Mouse (Mus musculus) CH12.LX (cell line): ENCODE measurements around the gene Dhx16. TPM values are rescaled to one million over a fixed set of nuclear protein-coding genes. Genes with fewer than 3 reads are reported as not detected.

ENCODE experiments used
- DNase-seq: peaks from one replicate; pipeline ENCODE4 v3.0.0-alpha.2; 2013; ENCODE audit errors: extremely low read depth
- H3K27ac ChIP-seq: 2 replicates; pipeline ENCODE4 v1.5.1; 2012; ENCODE audit warnings: low read depth, mild to moderate bottlenecking, control low read depth, moderate library complexity; ENCODE audit not compliant: insufficient read depth
- H3K27me3 ChIP-seq: replicated peaks from 2 replicates; pipeline ENCODE3; 2012; ENCODE audit warnings: inconsistent platforms
- H3K36me3 ChIP-seq, 2 experiments: replicated peaks in 1 of 2; 2 replicates each; pipeline versions ENCODE3 to v1.6.1; 2012; ENCODE audit warnings: inconsistent platforms in 1 of 2, low read length in 1 of 2, mild to moderate bottlenecking in 1 of 2, mixed read lengths in 1 of 2, moderate library complexity in 1 of 2; ENCODE audit not compliant: control insufficient read depth in 1 of 2, insufficient read depth in 1 of 2
- H3K4me1 ChIP-seq, 2 experiments: 2 replicates each; pipeline ENCODE4 v1.6.1; 2012; ENCODE audit warnings: inconsistent platforms in 1 of 2, moderate library complexity in 1 of 2; ENCODE audit not compliant: insufficient read depth in 2 of 2, control insufficient read depth in 1 of 2
- H3K4me2 ChIP-seq: 2 replicates; pipeline ENCODE4 v1.6.1; 2012; ENCODE audit warnings: low read depth, mild to moderate bottlenecking, control low read depth; ENCODE audit not compliant: poor library complexity, insufficient read depth, severe bottlenecking
- H3K4me3 ChIP-seq, 3 experiments: fragments of 150-350 bp in 1 of 3; sonication (generic) in 1 of 3; replicated peaks in 1 of 3; 2 replicates each; pipeline versions ENCODE3 to v1.5.1; 2011 to 2012; ENCODE audit warnings: low read depth in 2 of 3, low read length in 2 of 3, mild to moderate bottlenecking in 2 of 3, moderate library complexity in 2 of 3, control low read depth in 1 of 3, improper control_type of control experiment in 1 of 3, inconsistent platforms in 1 of 3, mixed read lengths in 1 of 3; ENCODE audit not compliant: poor library complexity in 1 of 3
- H3K79me2 ChIP-seq: replicated peaks from 2 replicates; pipeline ENCODE4 v1.6.1; 2012; ENCODE audit warnings: mild to moderate bottlenecking, moderate library complexity; ENCODE audit not compliant: control insufficient read depth, poor library complexity, insufficient read depth, severe bottlenecking; ENCODE audit errors: extremely low read depth
- H3K9ac ChIP-seq: 2 replicates; pipeline ENCODE4 v1.6.1; 2012; ENCODE audit warnings: low read depth, mild to moderate bottlenecking, control low read depth, moderate library complexity; ENCODE audit not compliant: insufficient read depth
- H3K9me3 ChIP-seq: replicated peaks from 2 replicates; pipeline ENCODE3; 2012; ENCODE audit warnings: low read length, inconsistent platforms, mixed read lengths
- BHLHE40 ChIP-seq: IDR thresholded peaks from 2 replicates; pipeline ENCODE4 v1.6.1; 2011; ENCODE audit warnings: mild to moderate bottlenecking, low read depth, low read length, improper control_type of control experiment
- CHD1 ChIP-seq: IDR thresholded peaks from 2 replicates; pipeline ENCODE4 v1.6.1; 2012; ENCODE audit warnings: low read depth, low read length, improper control_type of control experiment, inconsistent platforms
- CHD2 ChIP-seq: IDR thresholded peaks from 2 replicates; pipeline ENCODE4 v1.6.1; 2011; ENCODE audit warnings: low read length, improper control_type of control experiment
- CTCF ChIP-seq, 2 experiments: IDR thresholded peaks in 1 of 2; conservative IDR thresholded peaks in 1 of 2; 2 replicates each; pipeline ENCODE4 v1.5.1; 2011 to 2012; ENCODE audit warnings: low read depth in 2 of 2, low read length in 2 of 2, improper control_type of control experiment in 1 of 2, inconsistent platforms in 1 of 2, mild to moderate bottlenecking in 1 of 2, moderate library complexity in 1 of 2
- ELF1 ChIP-seq: IDR thresholded peaks from 2 replicates; pipeline ENCODE4 v1.6.1; 2014; ENCODE audit warnings: low read depth, mild to moderate bottlenecking, inconsistent platforms, low read length, improper control_type of control experiment
- EP300 ChIP-seq: IDR thresholded peaks from 2 replicates; pipeline ENCODE4 v1.6.1; 2011; ENCODE audit warnings: low read length, improper control_type of control experiment
- ETS1 ChIP-seq: conservative IDR thresholded peaks from 2 replicates; pipeline ENCODE4 v1.6.1; 2012; ENCODE audit warnings: low read depth, mild to moderate bottlenecking, inconsistent platforms, low read length, improper control_type of control experiment, moderate library complexity
- HCFC1 ChIP-seq: IDR thresholded peaks from 2 replicates; pipeline ENCODE4 v1.6.1; 2012; ENCODE audit warnings: low read depth, mild to moderate bottlenecking, inconsistent platforms, low read length, improper control_type of control experiment
- IRF4 ChIP-seq: IDR thresholded peaks from 2 replicates; pipeline ENCODE4 v1.6.1; 2014; ENCODE audit warnings: low read depth, mild to moderate bottlenecking, inconsistent platforms, low read length, improper control_type of control experiment
- KAT2A ChIP-seq: IDR thresholded peaks from 2 replicates; pipeline ENCODE4 v1.6.1; 2012; ENCODE audit warnings: low read length, improper control_type of control experiment, inconsistent platforms; ENCODE audit not compliant: insufficient replicate concordance
- MAX ChIP-seq: IDR thresholded peaks from 2 replicates; pipeline ENCODE4 v1.6.1; 2011; ENCODE audit warnings: low read length, improper control_type of control experiment
- MAZ ChIP-seq: IDR thresholded peaks from 2 replicates; pipeline ENCODE4 v1.6.1; 2012; ENCODE audit warnings: low read depth, mild to moderate bottlenecking, inconsistent platforms, low read length, improper control_type of control experiment, moderate library complexity
- MEF2A ChIP-seq: IDR thresholded peaks from 2 replicates; pipeline ENCODE4 v1.6.1; 2014; ENCODE audit warnings: low read depth, mild to moderate bottlenecking, inconsistent platforms, low read length, improper control_type of control experiment, borderline replicate concordance
- MXI1 ChIP-seq: IDR thresholded peaks from 2 replicates; pipeline ENCODE4 v1.6.1; 2011; ENCODE audit warnings: mild to moderate bottlenecking, low read depth, low read length, improper control_type of control experiment
- MYC ChIP-seq: IDR thresholded peaks from 2 replicates; pipeline ENCODE4 v1.6.1; 2011; ENCODE audit warnings: low read depth, mild to moderate bottlenecking, improper control_type of control experiment, low read length
- NELFE ChIP-seq: IDR thresholded peaks from 2 replicates; pipeline ENCODE4 v1.6.1; 2011; ENCODE audit warnings: low read depth, low read length, improper control_type of control experiment
- NRF1 ChIP-seq: IDR thresholded peaks from 2 replicates; pipeline ENCODE4 v1.6.1; 2014; ENCODE audit warnings: low read depth, mild to moderate bottlenecking, inconsistent platforms, low read length, improper control_type of control experiment, moderate library complexity
- PAX5 ChIP-seq: IDR thresholded peaks from 2 replicates; pipeline ENCODE4 v1.6.1; 2012; ENCODE audit warnings: low read length, inconsistent platforms, mixed read lengths
- POLR2A ChIP-seq: IDR thresholded peaks from 2 replicates; pipeline ENCODE4 v1.6.1; 2011; ENCODE audit warnings: low read depth, mild to moderate bottlenecking, improper control_type of control experiment, low read length
- POLR2AphosphoS2 ChIP-seq: IDR thresholded peaks from 2 replicates; pipeline ENCODE4 v1.6.1; 2011; ENCODE audit warnings: low read depth, low read length, improper control_type of control experiment
- RAD21 ChIP-seq: IDR thresholded peaks from 2 replicates; pipeline ENCODE4 v1.6.1; 2011; ENCODE audit warnings: low read depth, mild to moderate bottlenecking, low read length, improper control_type of control experiment, moderate library complexity
- SIN3A ChIP-seq: IDR thresholded peaks from 2 replicates; pipeline ENCODE4 v1.6.1; 2012; ENCODE audit warnings: low read length, improper control_type of control experiment, inconsistent platforms
- TBP ChIP-seq: conservative IDR thresholded peaks from 2 replicates; pipeline ENCODE4 v1.6.1; 2011; ENCODE audit warnings: low read depth, low read length, improper control_type of control experiment
- TCF12 ChIP-seq: IDR thresholded peaks from 2 replicates; pipeline ENCODE4 v1.6.1; 2014; ENCODE audit warnings: low read depth, mild to moderate bottlenecking, inconsistent platforms, low read length, improper control_type of control experiment
- UBTF ChIP-seq: IDR thresholded peaks from 2 replicates; pipeline ENCODE4 v1.6.1; 2012; ENCODE audit warnings: low read depth, mild to moderate bottlenecking, inconsistent platforms, low read length, improper control_type of control experiment, moderate library complexity
- USF2 ChIP-seq: conservative IDR thresholded peaks from 2 replicates; pipeline ENCODE4 v1.6.1; 2011; ENCODE audit warnings: low read depth, low read length, improper control_type of control experiment
- ZNF384 ChIP-seq: IDR thresholded peaks from 2 replicates; pipeline ENCODE4 v1.6.1; 2012; ENCODE audit warnings: low read depth, low read length, improper control_type of control experiment, inconsistent platforms
- dilution Hi-C: fragments of 300-500 bp; cut with MboI; formaldehyde crosslinking; loops from 2 replicates; pipeline ENCODE4 v1.14.3; 2020; ENCODE audit warnings: low sequenced_read_pairs; ENCODE audit not compliant: extremely low pct_unique_long_range_greater_than_20kb, extremely low pct_ligation_motif_present
- in situ Hi-C: fragments of 300-500 bp; cut with MboI; formaldehyde crosslinking; loops from 3 replicates; pipeline ENCODE4 v1.14.3; 2019; ENCODE audit warnings: low sequenced_read_pairs, low pct_ligation_motif_present, low pct_unique_long_range_greater_than_20kb, mixed read lengths
- polyA plus RNA-seq: library from polyadenylated mRNA; unstranded; fragments of >175 nt; gene quantifications from 2 replicates; pipeline ENCODE4 v1.2.1, GENCODE M21; 2012; ENCODE audit warnings: low read depth; ENCODE audit not compliant: insufficient read length
- total RNA-seq, 2 experiments: library from RNA; depleted of rRNA; stranded (reverse); fragments of 300-350 nt in 1 of 2; fragments of >200 nt in 1 of 2; gene quantifications; 2 replicates each; pipeline ENCODE4 v1.2.3; 2012 to 2014

The Dhx16 gene
- total and polyA plus RNA-seq, 3 experiments: 74.8 to 107 (median 75.3) TPM

- H3K4me3 ChIP-seq: peak within 1 kb of the TSS; percentile 69 to 87 (median 70)
These were observed 17.4 kb downstream of the Dhx16 start, which contains the start of gene 2310061I04Rik for GRCm38 (mm10) chr17:35896781-35897643. Gene 2310061I04Rik, minus strand, starts transcription at chr17:35897431.

DNA sequence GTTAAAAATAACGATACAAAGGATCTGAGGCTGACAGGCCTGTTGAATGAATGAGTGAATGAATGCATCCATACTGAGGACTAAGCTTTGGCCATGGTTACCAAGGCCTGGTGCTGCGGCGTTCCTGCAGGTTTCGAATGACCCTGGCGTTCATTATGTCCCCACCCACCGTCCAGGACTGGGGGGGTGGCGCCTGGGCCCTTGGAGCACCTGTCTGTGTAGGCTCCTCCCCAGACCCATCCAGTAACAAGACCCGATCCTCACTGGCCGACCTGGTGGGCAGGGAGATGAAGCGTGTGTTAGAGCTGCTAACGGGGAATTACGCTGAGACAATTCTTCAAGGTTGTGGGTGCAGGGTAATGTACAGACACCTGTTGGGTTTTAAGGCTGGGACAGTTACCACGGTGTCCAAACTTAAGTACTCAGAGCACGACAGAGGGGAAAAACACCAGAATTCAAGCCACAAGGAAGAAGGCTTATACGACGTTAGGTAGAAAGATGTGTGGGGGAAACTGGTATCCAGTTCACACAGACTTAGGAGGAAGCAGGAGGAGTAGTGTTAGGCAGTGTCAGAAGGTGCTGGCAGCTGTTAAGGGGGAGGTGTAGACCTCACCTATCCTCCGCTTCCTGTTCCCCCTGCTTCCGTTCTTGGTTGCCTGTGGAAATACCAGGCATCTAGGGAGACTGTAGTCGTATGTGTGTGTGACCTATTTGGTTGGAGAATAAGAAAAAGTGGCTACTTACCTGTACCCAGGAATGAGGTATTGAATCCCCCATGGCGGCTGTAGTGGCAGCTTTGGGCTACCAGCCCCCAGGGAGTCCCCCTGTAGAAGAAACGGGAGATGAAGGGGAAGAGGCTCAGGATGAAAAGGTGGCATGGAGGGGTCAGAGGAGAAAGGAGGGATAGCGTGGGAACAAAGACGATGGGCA is 18.3 kb downstream of the Dhx16 start:
- peak; percentile 73 for DNase-seq
- H3K79me2 ChIP-seq: peaks cover 9% of the 10 kb centered on the region
- in situ Hi-C loops: no loop called here
- H3K4me2 ChIP-seq: peak overlapping the region; percentile 68
- H3K9ac ChIP-seq: peak overlapping the region; percentile 41
- H3K4me1 ChIP-seq: peaks cover 7 to 23% of the 10 kb centered on the region in 2 experiments
- H3K9me3 ChIP-seq: no peaks in the 10 kb centered on the region
- dilution Hi-C loops: no loop called here
- H3K27ac ChIP-seq: peak overlapping the region; percentile 87
- peak overlapping the region; percentile 18 to 87 (median 36) for H3K4me3 ChIP-seq
- H3K36me3 ChIP-seq: peaks cover 17 to 58% of the 10 kb centered on the region in 2 experiments
- H3K27me3 ChIP-seq: no peaks in the 10 kb centered on the region
- TF ChIP-seq MYC (peak; percentile 66; the same call in 1 of the 2 replicates), KAT2A (0 out of 2 replicates have a peak, but pooled peaks have one; percentile 47), EP300 (0 out of 2 replicates have a peak, but pooled peaks have one; percentile 7), POLR2A (peak; percentile 42; the same call in 1 of the 2 replicates), ZNF384 (no peak), PAX5 (no peak), IRF4 (no peak), RAD21 (no peak), POLR2AphosphoS2 (0 out of 2 replicates have a peak, but pooled peaks have one; percentile 26)

More at GRCm38 (mm10) chr17:35896781-35897643, 17.4 kb downstream of the Dhx16 start, which contains the start of gene 2310061I04Rik:
- peaks cover 22 to 57% of the 10 kb centered on the region in 2 experiments for H3K36me3 ChIP-seq
- peak within 1 kb of the TSS; percentile 58 for H3K9ac ChIP-seq
- H3K9me3 ChIP-seq: no peaks in the 10 kb centered on the region
- in situ Hi-C loops: no loop called here
- peak; percentile 90 for DNase-seq
- no peak for TF ChIP-seq ZNF384
- TF ChIP-seq ETS1: no peak
- TF ChIP-seq CHD1: no peak
- no peak for TF ChIP-seq CTCF (conservative IDR thresholded peaks at IDR 0.05 in 1 of 2, IDR thresholded peaks at IDR 0.05 in 1 of 2; ENCODE audit: low read depth in 2 of 2, low read length in 2 of 2)
- peak; percentile 97 for TF ChIP-seq BHLHE40
- peak; percentile 87 for TF ChIP-seq NRF1
- TF ChIP-seq TBP: peak; percentile 53; the same call in 1 of the 2 replicates
- peak; percentile 63; the same call in 1 of the 2 replicates for TF ChIP-seq SIN3A
- peak; percentile 59 for TF ChIP-seq NELFE
- TF ChIP-seq ELF1: 0 out of 2 replicates have a peak, but pooled peaks have one; percentile 40
- peak; percentile 63 for TF ChIP-seq HCFC1
- TF ChIP-seq USF2: no peak
- peak; percentile 82 for TF ChIP-seq MXI1
- no peak for TF ChIP-seq KAT2A
- peak; percentile 60 for TF ChIP-seq MAX
- 0 out of 2 replicates have a peak, but pooled peaks have one; percentile 77 for TF ChIP-seq POLR2AphosphoS2
- TF ChIP-seq MEF2A: peak; percentile 8; the same call in 1 of the 2 replicates
- peak; percentile 72 for TF ChIP-seq MAZ
- TF ChIP-seq UBTF: peak; percentile 40; the same call in 1 of the 2 replicates
- no peak for TF ChIP-seq CHD2
- peak; percentile 46; the same call in 1 of the 2 replicates for TF ChIP-seq TCF12
- TF ChIP-seq POLR2A: peak; percentile 50
- H3K79me2 ChIP-seq: peaks cover 9% of the 10 kb centered on the region
- peak within 1 kb of the TSS; percentile 68 for H3K4me2 ChIP-seq
- peaks cover 7 to 23% of the 10 kb centered on the region in 2 experiments for H3K4me1 ChIP-seq
- dilution Hi-C loops: no loop called here
- no peaks in the 10 kb centered on the region for H3K27me3 ChIP-seq
- H3K27ac ChIP-seq: peak within 1 kb of the TSS; percentile 87
